Mouse (Mus musculus) erythroid progenitor cell, adult 5-6 weeks (primary cell): ENCODE results near the gene Asz1. TPM values are rescaled to one million over a fixed set of nuclear protein-coding genes. Genes with fewer than 3 reads are reported as not detected.

Experiments used
- ATAC-seq: replicated peaks from 2 replicates; pipeline ENCODE4 v1.8.0; 2016; ENCODE audit warnings: moderate number of reproducible peaks, mild to moderate bottlenecking, moderate TSS enrichment, inconsistent platforms; ENCODE audit not compliant: poor library complexity, low FRiP score, severe bottlenecking
- total RNA-seq, 2 experiments: library from RNA; stranded (forward) in 1 of 2; stranded (reverse) in 1 of 2; fragments of 150-400 nt in 1 of 2; fragments of 186-747, 209-891 nt in 1 of 2; gene quantifications; 2 replicates each; pipeline versions ENCODE4 v1.2.3 to v1.2.4; 2015 to 2017; ENCODE audit warnings: low replicate concordance in 2 of 2

Asz1 gene
- total RNA-seq (2015; ENCODE audit: low replicate concordance) (not detected in 2 replicates), total RNA-seq (2017; ENCODE audit: low replicate concordance) (not detected in 2 replicates)

DNA sequence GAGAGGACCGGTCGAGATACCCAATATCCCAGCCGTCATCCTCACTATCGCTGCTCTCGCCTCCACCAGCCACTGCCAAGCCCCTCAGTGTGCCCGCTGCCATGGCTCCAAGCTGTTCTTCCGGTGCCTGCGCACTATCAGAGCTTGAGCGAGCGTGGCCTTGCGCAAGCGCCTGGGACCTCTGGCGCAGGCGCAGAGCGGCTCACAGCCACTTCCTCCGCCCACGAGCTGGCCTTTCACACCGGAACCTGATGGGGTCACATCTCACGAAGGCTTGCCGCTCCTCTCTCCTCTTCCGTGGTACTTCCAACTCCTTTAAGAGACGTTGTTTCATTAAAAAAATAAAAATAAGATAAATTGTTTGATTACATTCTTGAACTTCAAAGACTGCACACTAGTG is at the start of gene Asz1:
Asz1 (minus strand) TSS at position 128 of the 400 bp plus-strand sequence.
- no peak for ATAC-seq

GRCm38 (mm10) chr6:18153031-18153430 is 44.2 kb upstream of the Asz1 start:
- no peak for ATAC-seq

DNA sequence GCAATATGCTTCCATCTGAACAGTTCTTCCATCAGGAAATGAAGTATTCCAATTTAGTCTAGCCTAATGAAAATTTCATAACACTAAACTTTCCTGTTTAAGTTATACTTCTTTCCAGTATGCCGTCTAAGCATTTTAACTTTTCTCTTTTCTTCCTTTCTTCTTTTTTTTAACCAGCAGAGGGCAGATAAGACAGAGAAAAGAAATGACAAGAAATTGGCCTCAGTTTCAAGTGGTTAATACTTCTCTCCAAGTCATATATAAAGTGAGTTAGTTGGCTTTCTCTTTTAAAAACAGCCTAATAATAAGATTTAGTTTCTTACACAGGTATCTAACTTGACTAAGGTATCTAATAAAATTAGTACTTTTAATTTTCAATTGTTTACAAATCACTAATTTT is 26.4 kb upstream of the Asz1 start:
- ATAC-seq = no peak

- no peak for ATAC-seq
These were observed 19.2 kb upstream of the Asz1 start for GRCm38 (mm10) chr6:18128059-18128458.

GRCm38 (mm10) chr6:18127206-18127983 is 18.5 kb upstream of the Asz1 start:
- no peak for ATAC-seq

DNA sequence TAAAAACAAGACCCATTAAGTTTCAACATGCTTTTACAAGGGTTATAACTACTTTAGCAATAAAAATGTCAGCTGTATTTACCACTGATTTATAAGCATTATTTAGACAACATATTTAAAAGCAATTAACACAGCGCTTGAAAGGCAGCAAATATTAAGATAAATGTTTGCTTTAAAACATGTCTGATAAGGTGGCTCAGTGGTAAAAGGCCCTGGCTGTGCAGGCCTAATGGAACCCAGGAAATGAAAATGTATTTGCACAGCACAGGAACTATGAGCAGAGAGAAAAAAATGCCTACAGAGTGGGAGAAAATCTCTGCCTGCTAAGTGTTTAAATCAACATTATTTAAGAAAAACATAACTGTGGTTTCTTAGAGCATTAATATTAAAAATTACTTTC is 12.0 kb downstream of the Asz1 start:
- ATAC-seq = no peak

DNA sequence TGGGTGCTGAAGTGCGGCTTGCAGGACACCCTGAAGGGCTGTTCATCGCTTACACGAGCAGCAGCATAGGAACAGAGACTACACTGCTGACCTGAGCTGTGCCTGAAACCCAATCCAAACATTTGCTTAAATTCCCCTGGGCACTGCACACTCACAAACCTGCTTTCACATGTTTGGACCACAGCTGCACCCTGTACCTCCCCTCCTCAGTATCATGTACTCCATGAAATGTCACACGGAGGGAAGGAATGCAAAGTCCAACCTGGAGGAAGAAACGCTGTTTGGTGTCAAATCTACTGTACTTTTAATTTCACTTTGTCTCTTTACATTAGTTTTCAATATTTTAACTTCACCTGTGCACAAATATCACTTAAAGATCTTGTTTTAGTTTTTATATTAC is 19.8 kb downstream of the Asz1 start:
- no peak for ATAC-seq

DNA sequence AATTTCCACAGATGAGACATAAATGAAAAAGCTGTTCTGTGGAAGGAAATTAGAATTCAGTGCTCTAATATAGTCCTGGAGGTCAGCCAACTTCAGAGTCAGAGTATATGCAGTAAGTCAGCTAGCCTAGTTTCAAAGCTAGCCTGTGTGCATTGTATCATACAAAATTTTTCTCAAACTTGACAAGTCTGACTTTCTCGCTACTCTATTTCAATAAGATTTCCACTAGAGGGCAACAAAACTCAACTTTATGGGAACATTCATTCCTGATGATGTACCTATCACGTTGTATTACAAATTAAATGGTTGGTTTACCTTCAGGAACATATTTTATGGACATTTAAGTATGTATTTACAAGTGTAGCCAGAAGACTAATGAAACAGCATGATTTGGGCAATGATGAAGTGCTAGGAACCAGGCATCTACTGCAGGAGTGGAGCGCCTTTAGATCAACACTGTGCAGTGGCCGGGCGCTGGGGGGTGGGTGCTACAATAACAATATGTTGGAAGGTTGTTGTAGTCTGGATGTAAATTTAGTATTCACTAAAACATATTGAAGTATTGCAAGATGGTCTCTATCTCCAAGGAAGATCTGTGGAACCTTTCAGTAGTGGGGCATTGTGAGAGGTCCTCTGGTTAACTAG is 21.6 kb downstream of the Asz1 start:
- no peak for ATAC-seq

DNA sequence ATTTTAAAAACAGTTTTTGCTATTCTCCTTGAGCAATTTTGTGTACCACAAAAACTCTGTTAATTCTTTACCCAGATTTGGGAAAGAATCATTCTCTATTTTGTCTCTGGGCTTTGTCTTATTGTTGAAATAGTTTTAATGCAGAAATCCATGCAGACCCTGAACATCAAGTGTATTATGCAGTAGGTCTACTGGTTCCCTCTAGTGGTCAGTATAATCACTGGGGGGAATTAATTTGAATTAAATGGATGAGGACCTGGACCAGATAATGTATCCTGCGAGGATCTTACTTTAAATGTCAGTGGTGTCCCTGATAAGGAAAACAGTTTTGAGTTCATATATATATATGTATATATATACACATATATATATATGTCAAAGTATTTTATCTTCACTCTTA is 30.2 kb downstream of the Asz1 start:
- ATAC-seq = no peak

GRCm38 (mm10) chr6:18076986-18077385 is 31.9 kb downstream of the Asz1 start:
- ATAC-seq = no peak

DNA sequence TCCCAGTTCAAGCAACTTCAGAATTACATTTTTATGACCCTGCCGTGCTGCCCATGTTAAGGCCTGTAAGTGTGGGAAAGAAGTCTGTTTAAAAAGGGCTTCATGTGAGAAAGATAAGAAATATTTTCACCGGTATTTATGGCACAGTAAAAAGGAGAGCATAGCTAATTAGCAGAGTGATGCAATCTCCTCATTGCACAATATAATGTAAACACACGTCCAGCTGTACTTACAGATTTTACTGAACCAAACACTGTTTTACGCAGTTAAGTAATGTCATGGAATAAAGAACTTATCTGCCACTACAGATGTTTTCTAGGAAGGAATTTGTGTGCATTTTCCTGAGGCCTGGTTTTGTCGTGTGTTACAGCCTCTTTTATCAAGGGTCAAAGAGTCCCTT is 32.3 kb downstream of the Asz1 start:
- no peak for ATAC-seq

DNA sequence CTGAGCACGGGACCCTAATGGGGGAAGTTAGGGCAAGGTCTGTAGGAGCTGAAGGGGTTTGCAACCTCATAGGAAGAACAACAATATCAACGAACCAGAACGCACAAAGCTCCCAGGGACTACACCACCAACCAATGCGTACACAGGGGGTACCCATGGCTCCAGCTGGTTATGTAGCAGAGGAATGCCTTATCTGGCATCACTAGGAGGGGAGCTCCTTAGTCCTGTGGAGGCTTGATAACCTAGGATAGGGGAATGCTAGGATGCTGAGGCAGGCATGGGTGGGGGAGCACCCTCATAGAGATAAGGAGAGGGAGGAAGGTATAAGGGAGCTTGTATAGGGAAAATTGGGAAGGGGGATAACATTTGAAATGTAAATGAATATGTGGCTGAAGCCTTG is 51.0 kb downstream of the Asz1 start:
- ATAC-seq = no peak

- ATAC-seq = no peak
These were observed 57.2 kb downstream of the Asz1 start for GRCm38 (mm10) chr6:18051702-18052101.

DNA sequence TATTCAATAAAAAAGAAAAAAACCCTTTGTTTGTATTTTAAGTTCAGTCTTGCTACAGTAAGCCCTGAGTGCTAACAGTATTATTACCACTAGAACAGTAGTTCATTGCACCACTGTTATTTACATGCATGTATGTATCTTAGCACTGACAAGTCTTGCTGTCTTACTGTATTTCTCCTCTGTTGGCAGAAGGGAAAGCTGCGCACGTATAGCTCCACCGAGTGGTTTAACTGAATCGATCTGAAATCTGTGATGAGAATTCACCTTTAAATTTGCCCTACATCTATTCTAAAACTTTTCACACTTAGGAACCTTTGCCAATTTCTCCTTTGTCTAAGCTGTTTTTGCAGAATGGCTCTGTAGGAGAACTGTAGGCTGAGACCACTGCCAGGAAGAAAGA is 64.6 kb downstream of the Asz1 start:
- no peak for ATAC-seq

- ATAC-seq = no peak
These were observed 65.7 kb downstream of the Asz1 start for GRCm38 (mm10) chr6:18043172-18043571.

DNA sequence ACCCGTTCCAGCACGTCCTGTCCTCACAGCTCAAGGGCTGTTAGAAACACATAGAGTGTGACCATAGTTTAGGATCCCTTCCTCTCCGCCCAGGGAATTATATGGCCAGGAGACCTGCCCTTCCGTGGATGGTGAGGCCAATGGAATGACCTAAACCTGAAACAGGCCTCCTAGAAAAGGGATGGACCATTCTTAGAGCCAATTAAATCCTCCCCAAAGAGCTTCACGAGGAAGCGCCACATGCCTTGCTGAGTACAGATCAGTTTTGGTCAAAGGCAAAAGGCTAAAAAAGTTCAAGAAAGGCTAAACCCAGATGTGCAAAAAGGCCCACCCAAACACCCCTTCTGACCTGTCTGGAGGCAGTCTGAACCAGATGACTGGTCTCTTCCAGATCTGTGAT is 76.6 kb downstream of the Asz1 start:
- no peak for ATAC-seq

DNA sequence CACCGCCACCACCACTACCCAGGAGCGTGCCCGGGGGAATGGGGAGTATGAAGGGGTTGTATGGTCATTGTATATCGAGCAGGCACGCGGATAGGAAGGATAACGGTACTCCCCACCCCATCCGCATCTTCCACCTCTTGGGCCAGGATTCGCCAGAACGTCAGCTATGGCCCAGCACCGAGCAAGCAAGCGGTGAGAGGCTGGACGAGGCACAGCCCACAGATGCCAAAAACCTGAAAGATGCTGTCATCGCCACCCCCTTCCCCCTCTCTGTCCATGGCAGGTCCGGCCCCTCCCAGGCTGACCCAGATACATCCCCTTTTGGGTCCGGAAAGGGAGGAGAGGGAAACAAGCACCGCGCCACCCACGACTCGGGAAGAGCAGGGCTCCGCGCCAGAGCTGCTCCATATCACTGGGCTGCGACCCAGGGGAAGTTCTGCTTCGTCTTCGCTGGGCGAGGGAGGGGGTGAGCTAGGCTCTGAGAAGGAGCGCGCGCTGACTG is 77.3 kb downstream of the Asz1 start:
- ATAC-seq = no peak

DNA sequence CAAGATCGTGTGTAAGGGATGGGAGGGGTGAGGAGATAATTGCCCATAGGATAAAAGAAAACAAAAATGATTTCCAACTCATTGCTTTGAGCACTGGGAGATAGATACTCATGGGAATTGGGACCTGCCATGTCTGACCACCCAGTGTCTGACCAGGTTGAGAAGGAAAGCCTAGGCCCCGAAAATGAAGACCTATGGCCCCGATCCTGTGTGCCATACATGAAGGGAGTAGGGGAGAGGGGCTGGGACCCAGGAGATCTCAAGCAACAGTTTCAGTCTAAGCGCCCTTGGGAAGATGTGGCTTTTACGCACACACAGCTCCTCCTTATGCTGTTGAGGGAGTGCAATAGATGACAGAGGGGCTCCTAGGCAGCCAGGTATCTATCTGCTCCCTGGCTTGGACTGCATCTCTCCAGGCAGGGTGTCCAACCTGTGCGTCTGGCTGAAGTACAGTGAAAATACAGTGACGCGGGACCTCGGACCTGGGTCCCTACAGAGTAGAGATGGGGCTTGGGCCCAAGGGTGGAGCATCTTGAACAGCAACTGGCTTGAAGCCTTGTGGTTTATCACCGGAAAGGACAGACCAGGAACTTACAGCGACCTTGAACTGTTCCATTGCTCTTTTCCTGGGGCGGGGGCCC is 77.9 kb downstream of the Asz1 start:
- ATAC-seq = no peak

- no peak for ATAC-seq
These were observed 78.9 kb downstream of the Asz1 start, which contains the start of gene Wnt2 for GRCm38 (mm10) chr6:18029746-18030656. TSS of gene Wnt2 (minus strand) at chr6:18030585.
